Mouse (Mus musculus): Measurements from ENCODE around the gene Lsm6.

The Lsm6 gene

GRCm38 (mm10) chr8:78820673-78821310 lies at the start of gene Lsm6:
Lsm6 (minus strand) TSS chr8:78821140.
- peak; percentile 96 for DNase-seq (ENCODE audit: low read depth)

GRCm38 (mm10) chr8:78867036-78867435 lies 46.1 kb upstream of the Lsm6 start:
- no peak for DNase-seq (ENCODE audit: low read depth)

GRCm38 (mm10) chr8:78863001-78863400 lies 42.1 kb upstream of the Lsm6 start:
- no peak for DNase-seq (ENCODE audit: low read depth)

- DNase-seq (ENCODE audit: low read depth), result no peak
These were observed 41.1 kb upstream of the Lsm6 start for GRCm38 (mm10) chr8:78862046-78862445.

- DNase-seq (ENCODE audit: low read depth), result no peak
These were observed 39.8 kb upstream of the Lsm6 start for GRCm38 (mm10) chr8:78860789-78861188.

- no peak for DNase-seq (ENCODE audit: low read depth)
These were observed 36.5 kb upstream of the Lsm6 start for GRCm38 (mm10) chr8:78857421-78857820.

- DNase-seq (ENCODE audit: low read depth), result no peak
These were observed 31.3 kb upstream of the Lsm6 start for GRCm38 (mm10) chr8:78852279-78852678.

GRCm38 (mm10) chr8:78847240-78847639 lies 26.3 kb upstream of the Lsm6 start:
- DNase-seq (ENCODE audit: low read depth), result no peak

GRCm38 (mm10) chr8:78844559-78844958 lies 23.6 kb upstream of the Lsm6 start:
- DNase-seq (ENCODE audit: low read depth), result peak; percentile 65

GRCm38 (mm10) chr8:78838656-78839413 lies 17.9 kb upstream of the Lsm6 start:
- peak; percentile 39 for DNase-seq (ENCODE audit: low read depth)

- DNase-seq (ENCODE audit: low read depth), result no peak
These were observed 15.2 kb upstream of the Lsm6 start for GRCm38 (mm10) chr8:78836091-78836490.

- no peak for DNase-seq (ENCODE audit: low read depth)
These were observed 7.5 kb upstream of the Lsm6 start for GRCm38 (mm10) chr8:78828414-78828813.

- no peak for DNase-seq (ENCODE audit: low read depth)
These were observed 3.6 kb upstream of the Lsm6 start for GRCm38 (mm10) chr8:78824515-78824914.

GRCm38 (mm10) chr8:78819973-78820372 lies 967 bp downstream of the Lsm6 start:
- peak; percentile 72 for DNase-seq (ENCODE audit: low read depth)

- DNase-seq (ENCODE audit: low read depth), result no peak
These were observed 6.2 kb downstream of the Lsm6 start for GRCm38 (mm10) chr8:78814743-78815142.

- no peak for DNase-seq (ENCODE audit: low read depth)
These were observed 7.9 kb downstream of the Lsm6 start for GRCm38 (mm10) chr8:78813021-78813420.

- DNase-seq (ENCODE audit: low read depth), result no peak
These were observed 8.5 kb downstream of the Lsm6 start for GRCm38 (mm10) chr8:78812446-78812845.

GRCm38 (mm10) chr8:78811748-78812147 lies 9.2 kb downstream of the Lsm6 start:
- DNase-seq (ENCODE audit: low read depth), result peak; percentile 10

- DNase-seq (ENCODE audit: low read depth), result peak; percentile 39
These were observed 10.7 kb downstream of the Lsm6 start for GRCm38 (mm10) chr8:78810207-78810675.

GRCm38 (mm10) chr8:78809454-78810206 lies 11.3 kb downstream of the Lsm6 start:
- no peak for DNase-seq (ENCODE audit: low read depth)

GRCm38 (mm10) chr8:78808888-78809287 lies 12.1 kb downstream of the Lsm6 start:
- DNase-seq (ENCODE audit: low read depth), result no peak

GRCm38 (mm10) chr8:78808439-78808838 lies 12.5 kb downstream of the Lsm6 start:
- no peak for DNase-seq (ENCODE audit: low read depth)

GRCm38 (mm10) chr8:78807283-78807682 lies 13.7 kb downstream of the Lsm6 start:
- no peak for DNase-seq (ENCODE audit: low read depth)

All from 416B (cell line).